Mouse (Mus musculus) adrenal gland, postnatal 0 days (tissue): ENCODE results near the gene Mt1. TPM values are rescaled to one million over a fixed set of nuclear protein-coding genes. Genes with fewer than 3 reads are reported as not detected.

Experiments used
- polyA plus RNA-seq: library from polyadenylated mRNA; unstranded; fragments of >200 nt; fragmentation: Nextera tagmentation; extraction: Ambion mirVana; gene quantifications from 2 replicates; pipeline ENCODE4 v1.2.1, GENCODE M21; 2015

Mt1 gene
- polyA plus RNA-seq = 283 and 409 TPM in 2 replicates

DNA sequence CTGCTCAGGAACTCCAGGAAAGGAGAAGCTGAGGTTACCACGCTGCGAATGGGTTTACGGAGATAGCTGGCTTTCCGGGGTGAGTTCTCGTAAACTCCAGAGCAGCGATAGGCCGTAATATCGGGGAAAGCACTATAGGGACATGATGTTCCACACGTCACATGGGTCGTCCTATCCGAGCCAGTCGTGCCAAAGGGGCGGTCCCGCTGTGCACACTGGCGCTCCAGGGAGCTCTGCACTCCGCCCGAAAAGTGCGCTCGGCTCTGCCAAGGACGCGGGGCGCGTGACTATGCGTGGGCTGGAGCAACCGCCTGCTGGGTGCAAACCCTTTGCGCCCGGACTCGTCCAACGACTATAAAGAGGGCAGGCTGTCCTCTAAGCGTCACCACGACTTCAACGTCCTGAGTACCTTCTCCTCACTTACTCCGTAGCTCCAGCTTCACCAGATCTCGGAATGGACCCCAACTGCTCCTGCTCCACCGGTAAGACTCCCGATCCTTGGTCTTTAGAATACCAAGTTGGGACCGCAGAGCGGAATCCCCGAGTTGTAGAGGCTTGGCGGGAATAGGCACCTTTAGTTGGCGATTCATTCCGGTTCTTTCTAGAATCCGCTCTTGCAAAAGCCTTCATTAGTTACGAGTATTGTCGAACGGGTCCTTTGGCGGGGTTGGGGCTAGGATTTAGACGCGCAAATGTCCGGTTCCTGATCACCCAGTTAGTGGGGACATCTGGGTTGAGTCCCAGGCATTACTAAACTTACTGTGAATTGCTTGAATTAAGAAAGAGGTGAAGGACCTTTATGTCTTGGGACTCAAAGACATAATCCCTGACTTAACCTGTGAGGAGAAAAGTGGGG lies at the start of gene Mt1:
Gene Mt1, plus strand, starts transcription at position 226 of the 856 bp plus-strand sequence.

DNA sequence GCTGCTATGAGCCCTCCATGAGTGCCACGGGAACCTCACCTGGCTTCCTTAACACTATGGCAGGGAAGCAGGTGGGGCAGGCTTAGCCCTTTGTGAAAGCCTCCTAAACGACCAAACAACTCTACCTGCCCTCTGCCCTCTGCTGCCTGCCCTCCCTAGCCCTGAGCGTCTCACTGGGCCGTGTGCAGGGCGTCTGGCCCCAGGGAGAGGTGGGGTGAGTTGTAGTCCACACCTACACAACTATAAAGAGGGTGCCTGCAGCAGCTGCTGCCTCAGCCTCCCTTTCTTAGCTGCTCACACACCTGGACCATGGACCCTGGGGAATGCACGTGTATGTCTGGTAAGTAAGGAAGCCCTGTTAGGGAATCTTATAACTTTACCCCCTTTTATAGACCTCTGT lies 41.9 kb upstream of the Mt1 start, which contains the start of gene Mt4:
Gene Mt4, plus strand, starts transcription at position 265 of the 400 bp plus-strand sequence.

GRCm38 (mm10) chr8:94152513-94153300 lies 26.2 kb upstream of the Mt1 start, which contains the start of gene Mt3:
Mt3 (plus strand) TSS chr8:94152607.

DNA sequence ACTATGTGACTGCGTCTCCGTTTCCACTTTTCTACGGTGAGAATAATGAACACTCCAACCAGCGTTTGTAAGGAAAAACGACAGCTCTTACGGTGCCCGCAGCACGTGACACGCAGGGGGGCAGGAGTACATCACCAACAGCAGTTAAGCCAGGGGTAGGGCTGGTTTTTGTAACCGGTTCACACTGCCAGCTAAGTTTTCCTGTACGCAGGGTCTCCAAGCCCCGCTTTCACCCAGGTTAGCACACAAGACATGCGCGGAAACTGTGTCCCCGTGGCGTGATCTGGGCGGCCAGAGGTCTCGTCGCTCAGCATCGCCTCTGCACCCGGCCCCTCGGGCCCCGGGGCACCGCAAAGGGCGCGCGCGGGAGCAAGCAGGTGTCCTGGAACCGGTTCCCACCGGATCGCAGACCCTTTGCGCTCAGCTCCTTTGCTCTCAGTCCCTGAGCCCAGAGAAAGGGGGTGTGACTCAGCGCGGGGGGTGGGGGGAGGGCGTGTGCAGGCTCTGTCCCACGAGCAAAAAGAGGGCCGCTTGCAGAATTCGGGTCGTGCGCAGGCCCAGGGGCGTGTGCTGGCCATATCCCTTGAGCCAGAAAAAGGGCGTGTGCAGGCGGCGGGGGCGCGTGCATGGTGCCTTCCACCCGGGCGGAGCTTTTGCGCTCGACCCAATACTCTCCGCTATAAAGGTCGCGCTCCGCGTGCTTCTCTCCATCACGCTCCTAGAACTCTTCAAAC lies 6.6 kb upstream of the Mt1 start, which contains the start of gene Mt2:
Gene Mt2, plus strand, starts transcription at position 590 of the 734 bp plus-strand sequence.

GRCm38 (mm10) chr8:94214252-94215173 lies 35.6 kb downstream of the Mt1 start, which contains the start of gene Nup93:
Nup93 (plus strand) TSS chr8:94214564.

Other genes starting within 250 kb of the Mt1 start
- gene Amfr, start 166.2 kb upstream of the Mt1 start, polyA plus RNA-seq = 68.5 and 103 TPM in 2 replicates
- gene Nudt21, start 142.1 kb upstream of the Mt1 start, polyA plus RNA-seq = 82.9 and 85.1 TPM in 2 replicates
- 4.0 and 6.9 TPM in 2 replicates for gene Ogfod1, start 141.9 kb upstream of the Mt1 start, polyA plus RNA-seq
- 14.1 and 15.6 TPM in 2 replicates for gene Bbs2, start 80.2 kb upstream of the Mt1 start, polyA plus RNA-seq
- not detected in 2 replicates for gene Mt4, start 41.9 kb upstream of the Mt1 start, polyA plus RNA-seq
- gene Mt3, start 26.5 kb upstream of the Mt1 start, polyA plus RNA-seq = 7.7 and 21.5 TPM in 2 replicates
- gene Mt2, start 6.4 kb upstream of the Mt1 start, polyA plus RNA-seq = 63.2 and 94.1 TPM in 2 replicates
- gene Nup93, start 35.5 kb downstream of the Mt1 start, polyA plus RNA-seq = 14.6 and 21.1 TPM in 2 replicates
- gene Slc12a3, start 150.1 kb downstream of the Mt1 start, polyA plus RNA-seq = 0.16 and 0.17 TPM in 2 replicates
- 71.6 and 94.6 TPM in 2 replicates for gene Herpud1, start 207.4 kb downstream of the Mt1 start, polyA plus RNA-seq